Mouse (Mus musculus): Measurements from ENCODE around the gene Cdh12.

- TF ChIP-seq CTCF (IDR thresholded peaks at IDR 0.05; ENCODE audit: control insufficient read depth, insufficient read depth, insufficient read length): no peak
- TF ChIP-seq MAX (IDR thresholded peaks at IDR 0.05): no peak
- TF ChIP-seq MYOG (IDR thresholded peaks at IDR 0.05; ENCODE audit: control insufficient read depth, extremely low read depth, insufficient read length): no peak
- no peak for TF ChIP-seq USF1 (IDR thresholded peaks at IDR 0.05; ENCODE audit: low read depth)
- TF ChIP-seq MYOD1 (IDR thresholded peaks at IDR 0.05; ENCODE audit: control insufficient read depth, insufficient read length, low read depth): no peak
- no peak for TF ChIP-seq FOSL1 (IDR thresholded peaks at IDR 0.05; ENCODE audit: insufficient read depth, low read length, poor library complexity, severe bottlenecking)
- TF ChIP-seq CEBPB (IDR thresholded peaks at IDR 0.05; ENCODE audit: low read depth): no peak
Observed at GRCm38 (mm10) chr15:21109889-21110500, 660.9 kb downstream of the Cdh12 start.

Measured in C2C12 (cell line).